Mouse (Mus musculus) cerebellum, postnatal 36 days (tissue): Measurements from ENCODE around the gene Adh6a.
"Not testable (repeated sequence)": the region's sequence is repeated elsewhere in the genome, so short reads cannot be mapped to it uniquely, and the experiment has no call there.

ENCODE experiments used
- DNase-seq, 2 experiments: peaks; one replicate each; pipeline ENCODE4 v3.0.0; 2021 to 2022; ENCODE audit warnings: mixed read lengths in 2 of 2

The Adh6a gene

GRCm38 (mm10) chr3:138325466-138325865 lies 12.4 kb downstream of the Adh6a start:
- no peak for DNase-seq

DNA sequence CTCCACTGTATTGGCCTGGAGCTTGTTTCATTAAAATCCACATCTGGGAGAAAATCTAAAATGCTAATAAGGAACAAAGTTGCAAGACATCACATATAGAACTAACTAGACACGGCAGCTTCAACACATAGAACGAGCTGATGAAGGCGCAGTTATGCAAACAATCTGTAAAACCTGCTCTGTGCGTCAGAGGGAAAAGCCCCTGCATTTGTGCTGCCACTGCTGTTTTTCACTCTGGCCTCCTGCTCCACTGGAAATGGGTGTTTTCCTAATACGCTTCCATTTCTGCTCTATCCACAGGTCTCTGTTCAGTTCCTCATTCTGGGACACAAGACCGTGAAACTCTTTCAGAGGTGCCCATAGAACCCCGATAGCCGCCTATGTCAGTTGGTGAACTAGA lies 20.8 kb downstream of the Adh6a start:
- DNase-seq: no peak

DNA sequence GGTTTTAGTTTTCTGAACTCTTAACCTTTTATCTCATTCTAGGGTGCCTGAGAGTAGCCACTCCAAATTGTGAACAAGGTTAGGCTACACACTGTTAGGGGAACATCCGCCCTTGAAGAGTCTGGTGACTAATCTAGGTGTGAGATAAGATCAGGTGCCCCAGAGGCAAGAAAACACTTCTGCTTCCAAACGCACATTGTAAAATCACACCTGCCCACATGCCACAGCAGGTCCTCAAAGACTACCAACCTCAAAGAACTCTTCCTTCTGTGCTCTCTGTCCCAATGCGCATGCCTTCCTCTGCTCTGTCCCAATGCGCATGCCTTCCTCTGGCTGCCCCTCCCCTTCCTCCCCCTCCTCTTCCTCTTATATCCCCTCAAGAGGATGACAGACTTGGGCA lies 21.2 kb downstream of the Adh6a start:
- no peak for DNase-seq

GRCm38 (mm10) chr3:138335566-138335965 lies 22.5 kb downstream of the Adh6a start:
- DNase-seq: no peak

- no peak for DNase-seq
Measured at GRCm38 (mm10) chr3:138336104-138336754, 23.1 kb downstream of the Adh6a start.

DNA sequence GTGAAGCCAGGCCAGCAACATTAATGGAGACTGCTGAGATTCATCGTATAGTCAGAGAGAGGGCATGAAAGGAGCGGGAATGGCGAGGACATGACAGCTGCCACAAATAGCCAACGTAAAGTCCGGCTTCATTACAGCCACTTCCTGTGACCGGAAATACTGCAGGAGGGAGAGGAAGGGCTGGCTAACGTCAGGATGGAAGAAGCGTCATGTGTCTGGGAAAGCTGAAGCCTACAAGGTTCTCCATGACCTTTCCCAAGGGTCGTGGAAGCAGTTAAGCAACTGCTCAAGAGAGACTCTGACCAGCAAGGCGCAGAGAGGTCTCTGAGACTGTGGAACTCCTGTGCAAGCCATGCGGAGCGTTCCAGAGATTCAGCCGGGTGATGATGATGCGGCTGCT lies 28.4 kb downstream of the Adh6a start, which contains the start of gene Adh6b:
Adh6b (plus strand) TSS at position 305 of the 400 bp plus-strand sequence.
- no peak for DNase-seq

DNA sequence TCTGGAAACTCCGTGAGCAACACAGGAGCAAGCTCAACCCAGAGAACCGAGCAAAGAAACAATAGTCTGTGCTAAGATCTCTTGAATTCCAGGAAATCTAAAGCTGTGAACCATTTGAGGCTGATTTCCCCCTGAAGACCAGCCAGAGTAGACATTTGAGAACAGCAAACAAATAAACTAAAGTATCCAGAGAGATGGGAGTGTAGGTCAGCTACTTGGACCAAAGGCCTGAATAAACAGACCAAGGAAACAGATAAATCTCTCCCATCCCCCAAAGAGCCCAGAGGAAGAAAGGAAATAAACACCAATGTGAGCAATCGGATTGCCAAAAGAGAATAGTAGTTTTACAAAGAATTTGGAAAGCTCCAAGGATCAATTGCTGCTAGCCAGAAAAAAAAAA lies 34.0 kb downstream of the Adh6a start:
- DNase-seq: no peak

DNA sequence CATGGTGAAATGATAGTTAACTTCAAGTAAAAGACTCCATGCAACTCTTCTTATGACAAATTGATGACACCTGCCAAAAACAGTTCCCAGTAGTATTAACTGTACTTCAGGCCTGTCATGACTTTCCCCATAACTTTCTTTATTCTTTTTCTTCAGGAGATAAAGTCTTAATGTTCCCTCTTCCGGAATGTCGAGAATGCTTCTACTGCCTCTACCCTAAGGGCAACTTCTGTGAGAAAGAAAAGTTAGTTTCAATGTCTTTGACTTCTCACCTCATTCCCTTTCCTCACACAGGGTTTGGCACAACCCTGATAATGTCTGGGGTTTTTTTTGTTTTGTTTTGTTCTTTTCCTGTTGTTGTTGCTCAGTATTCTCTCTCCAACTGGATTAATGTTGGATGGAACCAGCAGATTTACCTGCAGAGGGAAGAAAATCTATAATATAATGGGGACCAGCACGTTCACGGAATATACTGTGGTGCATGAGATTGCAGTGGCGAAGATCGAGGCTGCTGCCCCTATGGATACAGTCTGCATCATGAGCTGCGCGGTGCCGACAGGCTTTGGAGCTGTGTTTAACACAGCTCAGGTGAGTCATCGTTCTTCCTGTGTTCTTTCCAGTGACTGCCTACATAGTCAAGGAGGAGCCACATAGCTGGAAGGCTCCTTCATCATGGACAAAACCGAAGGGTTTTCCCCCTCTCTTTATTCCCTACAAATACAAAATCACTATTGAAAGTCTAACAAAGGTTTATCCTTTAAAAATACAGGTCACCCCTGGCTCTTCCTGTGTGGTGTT lies 39.1 kb downstream of the Adh6a start:
- DNase-seq: no peak

GRCm38 (mm10) chr3:138358856-138359255 lies 45.8 kb downstream of the Adh6a start:
- no peak for DNase-seq

DNA sequence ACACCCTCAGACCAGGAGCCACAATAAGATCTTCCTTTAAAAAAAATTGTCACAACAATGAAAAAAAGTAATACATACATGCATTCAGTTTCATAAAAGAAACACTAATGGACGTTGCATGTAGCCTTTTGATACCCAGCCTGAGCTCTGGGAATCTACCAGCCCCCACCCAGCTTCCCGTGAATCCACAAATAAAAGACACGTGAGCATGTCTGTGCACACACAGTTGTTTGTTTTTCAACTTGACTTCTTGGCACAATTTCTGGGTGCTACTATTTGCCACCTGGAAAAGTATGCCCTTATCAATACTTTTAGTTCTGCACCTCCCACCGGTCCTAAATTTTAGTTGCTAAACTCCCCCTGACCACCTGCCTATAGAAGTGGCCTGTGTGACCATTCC lies 47.6 kb downstream of the Adh6a start:
- DNase-seq: no peak

GRCm38 (mm10) chr3:138362920-138363319 lies 49.8 kb downstream of the Adh6a start:
- DNase-seq: no peak

GRCm38 (mm10) chr3:138366181-138366580 lies 53.1 kb downstream of the Adh6a start:
- no peak for DNase-seq

DNA sequence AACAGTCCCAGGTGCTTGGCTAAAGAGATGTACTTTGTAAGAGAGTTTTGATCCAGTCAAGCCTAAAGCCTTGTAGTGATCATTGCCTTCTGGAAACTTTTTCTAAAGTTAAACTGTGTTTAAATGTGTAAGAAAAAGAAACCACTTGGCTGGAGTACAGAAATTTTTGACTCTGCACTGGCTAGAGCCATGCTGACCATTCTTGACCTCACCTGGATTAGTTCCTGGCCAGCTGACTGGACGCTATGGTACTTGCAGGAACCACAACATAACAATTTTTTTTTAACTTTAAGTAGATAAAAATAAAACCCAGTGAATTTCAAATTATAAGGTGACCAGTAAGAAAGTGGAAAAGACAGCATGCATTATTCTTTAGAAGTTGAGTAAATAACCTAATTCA lies 56.5 kb downstream of the Adh6a start:
- no peak for DNase-seq

DNA sequence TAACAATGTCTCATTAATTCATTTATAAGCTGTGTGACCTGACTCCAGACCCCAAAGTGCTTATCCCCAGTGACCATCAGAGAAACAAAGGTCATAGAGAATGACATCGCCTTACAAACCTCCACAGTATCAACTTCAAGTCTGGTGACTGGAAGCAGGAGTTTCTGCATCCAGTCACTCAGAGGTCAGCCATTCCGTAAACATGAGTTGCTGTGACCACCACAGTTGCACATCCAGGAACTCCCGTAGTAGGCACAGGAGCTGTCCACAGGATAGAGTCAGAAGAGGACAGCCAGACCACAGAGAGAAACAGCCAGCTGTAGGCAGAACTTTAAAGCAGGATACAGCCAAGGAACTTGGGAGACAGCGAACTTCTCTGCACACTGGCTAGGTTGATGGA lies 57.2 kb downstream of the Adh6a start:
- not testable (repeated sequence) for DNase-seq

DNA sequence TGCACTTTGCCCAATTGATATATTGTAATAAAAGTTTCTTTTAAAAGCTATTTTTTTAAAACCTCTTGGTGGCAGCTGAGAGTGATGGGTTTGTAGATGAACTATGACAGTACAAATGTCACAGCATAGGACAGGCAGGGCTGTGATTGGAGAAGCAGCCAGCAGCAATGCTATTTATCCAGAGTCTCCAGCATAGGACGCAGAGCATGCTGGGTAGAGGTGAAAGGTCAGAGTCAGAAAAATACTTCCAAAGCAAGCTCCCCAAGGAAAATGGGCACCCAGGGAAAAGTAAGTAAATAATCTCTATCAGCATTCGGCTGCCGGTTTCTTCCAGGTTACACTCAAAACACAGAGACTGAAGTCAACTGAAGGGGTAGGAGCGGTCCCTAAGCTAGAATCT lies 60.8 kb downstream of the Adh6a start:
- no peak for DNase-seq

GRCm38 (mm10) chr3:138375148-138375547 lies 62.1 kb downstream of the Adh6a start:
- DNase-seq: no peak
